Mouse (Mus musculus) CH12.LX (cell line): ENCODE data around the gene Itih4. TPM values are rescaled to one million over a fixed set of nuclear protein-coding genes. Genes with fewer than 3 reads are reported as not detected.
A peak's percentile ranks its signal among the peaks of the same experiment; 100 is the strongest.

Source experiments
- DNase-seq: peaks from one replicate; pipeline ENCODE4 v3.0.0-alpha.2; 2013; ENCODE audit errors: extremely low read depth
- H3K27ac ChIP-seq: 2 replicates; pipeline ENCODE4 v1.5.1; 2012; ENCODE audit warnings: low read depth, mild to moderate bottlenecking, control low read depth, moderate library complexity; ENCODE audit not compliant: insufficient read depth
- H3K27me3 ChIP-seq: replicated peaks from 2 replicates; pipeline ENCODE3; 2012; ENCODE audit warnings: inconsistent platforms
- H3K36me3 ChIP-seq, 2 experiments: replicated peaks in 1 of 2; 2 replicates each; pipeline versions ENCODE3 to v1.6.1; 2012; ENCODE audit warnings: inconsistent platforms in 1 of 2, low read length in 1 of 2, mild to moderate bottlenecking in 1 of 2, mixed read lengths in 1 of 2, moderate library complexity in 1 of 2; ENCODE audit not compliant: control insufficient read depth in 1 of 2, insufficient read depth in 1 of 2
- H3K4me1 ChIP-seq, 2 experiments: 2 replicates each; pipeline ENCODE4 v1.6.1; 2012; ENCODE audit warnings: inconsistent platforms in 1 of 2, moderate library complexity in 1 of 2; ENCODE audit not compliant: insufficient read depth in 2 of 2, control insufficient read depth in 1 of 2
- H3K4me2 ChIP-seq: 2 replicates; pipeline ENCODE4 v1.6.1; 2012; ENCODE audit warnings: low read depth, mild to moderate bottlenecking, control low read depth; ENCODE audit not compliant: poor library complexity, insufficient read depth, severe bottlenecking
- H3K4me3 ChIP-seq, 3 experiments: fragments of 150-350 bp in 1 of 3; sonication (generic) in 1 of 3; replicated peaks in 1 of 3; 2 replicates each; pipeline versions ENCODE3 to v1.5.1; 2011 to 2012; ENCODE audit warnings: low read depth in 2 of 3, low read length in 2 of 3, mild to moderate bottlenecking in 2 of 3, moderate library complexity in 2 of 3, control low read depth in 1 of 3, improper control_type of control experiment in 1 of 3, inconsistent platforms in 1 of 3, mixed read lengths in 1 of 3; ENCODE audit not compliant: poor library complexity in 1 of 3
- H3K79me2 ChIP-seq: replicated peaks from 2 replicates; pipeline ENCODE4 v1.6.1; 2012; ENCODE audit warnings: mild to moderate bottlenecking, moderate library complexity; ENCODE audit not compliant: control insufficient read depth, poor library complexity, insufficient read depth, severe bottlenecking; ENCODE audit errors: extremely low read depth
- H3K9ac ChIP-seq: 2 replicates; pipeline ENCODE4 v1.6.1; 2012; ENCODE audit warnings: low read depth, mild to moderate bottlenecking, control low read depth, moderate library complexity; ENCODE audit not compliant: insufficient read depth
- H3K9me3 ChIP-seq: replicated peaks from 2 replicates; pipeline ENCODE3; 2012; ENCODE audit warnings: low read length, inconsistent platforms, mixed read lengths
- CHD2 ChIP-seq: IDR thresholded peaks from 2 replicates; pipeline ENCODE4 v1.6.1; 2011; ENCODE audit warnings: low read length, improper control_type of control experiment
- CTCF ChIP-seq, 2 experiments: IDR thresholded peaks in 1 of 2; conservative IDR thresholded peaks in 1 of 2; 2 replicates each; pipeline ENCODE4 v1.5.1; 2011 to 2012; ENCODE audit warnings: low read depth in 2 of 2, low read length in 2 of 2, improper control_type of control experiment in 1 of 2, inconsistent platforms in 1 of 2, mild to moderate bottlenecking in 1 of 2, moderate library complexity in 1 of 2
- E2F4 ChIP-seq: IDR thresholded peaks from 2 replicates; pipeline ENCODE4 v1.6.1; 2011; ENCODE audit warnings: low read depth, low read length, improper control_type of control experiment; ENCODE audit not compliant: insufficient replicate concordance
- ELF1 ChIP-seq: IDR thresholded peaks from 2 replicates; pipeline ENCODE4 v1.6.1; 2014; ENCODE audit warnings: low read depth, mild to moderate bottlenecking, inconsistent platforms, low read length, improper control_type of control experiment
- ETS1 ChIP-seq: conservative IDR thresholded peaks from 2 replicates; pipeline ENCODE4 v1.6.1; 2012; ENCODE audit warnings: low read depth, mild to moderate bottlenecking, inconsistent platforms, low read length, improper control_type of control experiment, moderate library complexity
- GABPA ChIP-seq: IDR thresholded peaks from 2 replicates; pipeline ENCODE4 v1.6.1; 2012; ENCODE audit warnings: low read depth, low read length, improper control_type of control experiment, inconsistent platforms; ENCODE audit not compliant: insufficient replicate concordance
- HCFC1 ChIP-seq: IDR thresholded peaks from 2 replicates; pipeline ENCODE4 v1.6.1; 2012; ENCODE audit warnings: low read depth, mild to moderate bottlenecking, inconsistent platforms, low read length, improper control_type of control experiment
- IRF4 ChIP-seq: IDR thresholded peaks from 2 replicates; pipeline ENCODE4 v1.6.1; 2014; ENCODE audit warnings: low read depth, mild to moderate bottlenecking, inconsistent platforms, low read length, improper control_type of control experiment
- JUN ChIP-seq: IDR thresholded peaks from 2 replicates; pipeline ENCODE4 v1.6.1; 2011; ENCODE audit warnings: low read depth, mild to moderate bottlenecking, low read length, improper control_type of control experiment, moderate library complexity; ENCODE audit not compliant: insufficient read depth
- JUND ChIP-seq: conservative IDR thresholded peaks from 2 replicates; pipeline ENCODE4 v1.6.1; 2011; ENCODE audit warnings: low read depth, low read length, improper control_type of control experiment
- KAT2A ChIP-seq: IDR thresholded peaks from 2 replicates; pipeline ENCODE4 v1.6.1; 2012; ENCODE audit warnings: low read length, improper control_type of control experiment, inconsistent platforms; ENCODE audit not compliant: insufficient replicate concordance
- MEF2A ChIP-seq: IDR thresholded peaks from 2 replicates; pipeline ENCODE4 v1.6.1; 2014; ENCODE audit warnings: low read depth, mild to moderate bottlenecking, inconsistent platforms, low read length, improper control_type of control experiment, borderline replicate concordance
- MYC ChIP-seq: IDR thresholded peaks from 2 replicates; pipeline ENCODE4 v1.6.1; 2011; ENCODE audit warnings: low read depth, mild to moderate bottlenecking, improper control_type of control experiment, low read length
- NELFE ChIP-seq: IDR thresholded peaks from 2 replicates; pipeline ENCODE4 v1.6.1; 2011; ENCODE audit warnings: low read depth, low read length, improper control_type of control experiment
- NRF1 ChIP-seq: IDR thresholded peaks from 2 replicates; pipeline ENCODE4 v1.6.1; 2014; ENCODE audit warnings: low read depth, mild to moderate bottlenecking, inconsistent platforms, low read length, improper control_type of control experiment, moderate library complexity
- PAX5 ChIP-seq: IDR thresholded peaks from 2 replicates; pipeline ENCODE4 v1.6.1; 2012; ENCODE audit warnings: low read length, inconsistent platforms, mixed read lengths
- RAD21 ChIP-seq: IDR thresholded peaks from 2 replicates; pipeline ENCODE4 v1.6.1; 2011; ENCODE audit warnings: low read depth, mild to moderate bottlenecking, low read length, improper control_type of control experiment, moderate library complexity
- RCOR1 ChIP-seq: conservative IDR thresholded peaks from 2 replicates; pipeline ENCODE4 v1.6.1; 2012; ENCODE audit warnings: low read depth, mild to moderate bottlenecking, inconsistent platforms, low read length, improper control_type of control experiment
- SMC3 ChIP-seq: IDR thresholded peaks from 2 replicates; pipeline ENCODE4 v1.6.1; 2011; ENCODE audit warnings: low read depth, low read length, improper control_type of control experiment
- TBP ChIP-seq: conservative IDR thresholded peaks from 2 replicates; pipeline ENCODE4 v1.6.1; 2011; ENCODE audit warnings: low read depth, low read length, improper control_type of control experiment
- TCF12 ChIP-seq: IDR thresholded peaks from 2 replicates; pipeline ENCODE4 v1.6.1; 2014; ENCODE audit warnings: low read depth, mild to moderate bottlenecking, inconsistent platforms, low read length, improper control_type of control experiment
- UBTF ChIP-seq: IDR thresholded peaks from 2 replicates; pipeline ENCODE4 v1.6.1; 2012; ENCODE audit warnings: low read depth, mild to moderate bottlenecking, inconsistent platforms, low read length, improper control_type of control experiment, moderate library complexity
- USF2 ChIP-seq: conservative IDR thresholded peaks from 2 replicates; pipeline ENCODE4 v1.6.1; 2011; ENCODE audit warnings: low read depth, low read length, improper control_type of control experiment
- ZC3H11A ChIP-seq: IDR thresholded peaks from 2 replicates; pipeline ENCODE4 v1.6.1; 2012; ENCODE audit warnings: low read depth, mild to moderate bottlenecking, inconsistent platforms, low read length, improper control_type of control experiment
- ZKSCAN1 ChIP-seq: IDR thresholded peaks from 2 replicates; pipeline ENCODE4 v1.6.1; 2012; ENCODE audit warnings: low read depth, inconsistent platforms, low read length, improper control_type of control experiment, borderline replicate concordance
- ZNF384 ChIP-seq: IDR thresholded peaks from 2 replicates; pipeline ENCODE4 v1.6.1; 2012; ENCODE audit warnings: low read depth, low read length, improper control_type of control experiment, inconsistent platforms
- dilution Hi-C: fragments of 300-500 bp; cut with MboI; formaldehyde crosslinking; loops from 2 replicates; pipeline ENCODE4 v1.14.3; 2020; ENCODE audit warnings: low sequenced_read_pairs; ENCODE audit not compliant: extremely low pct_unique_long_range_greater_than_20kb, extremely low pct_ligation_motif_present
- in situ Hi-C: fragments of 300-500 bp; cut with MboI; formaldehyde crosslinking; loops from 3 replicates; pipeline ENCODE4 v1.14.3; 2019; ENCODE audit warnings: low sequenced_read_pairs, low pct_ligation_motif_present, low pct_unique_long_range_greater_than_20kb, mixed read lengths
- polyA plus RNA-seq: library from polyadenylated mRNA; unstranded; fragments of >175 nt; gene quantifications from 2 replicates; pipeline ENCODE4 v1.2.1, GENCODE M21; 2012; ENCODE audit warnings: low read depth; ENCODE audit not compliant: insufficient read length
- total RNA-seq, 2 experiments: library from RNA; depleted of rRNA; stranded (reverse); fragments of 300-350 nt in 1 of 2; fragments of >200 nt in 1 of 2; gene quantifications; 2 replicates each; pipeline ENCODE4 v1.2.3; 2012 to 2014

The Itih4 gene
- total and polyA plus RNA-seq, 3 experiments, result not detected

GRCm38 (mm10) chr14:30857990-30858389 is 28.3 kb upstream of the Itih4 start:
- peak; percentile 61 for DNase-seq
- peaks cover 0 to 9% of the 10 kb centered on the region in 2 experiments; a peak in 1 of 4 replicates for H3K4me1 ChIP-seq
- H3K36me3 ChIP-seq, result peaks cover 0 to 47% of the 10 kb centered on the region in 2 experiments
- in situ Hi-C loops (loop anchor here (10.0 kb wide), 1 partner anchor 273 kb away; no protein-coding TSS in a partner anchor), dilution Hi-C loops (no loop called here)
- no peak overlapping the region for H3K4me2 ChIP-seq
- no peak overlapping the region for H3K27ac ChIP-seq
- no peaks in the 10 kb centered on the region for H3K27me3 ChIP-seq
- TF ChIP-seq JUND (no peak), KAT2A (no peak), UBTF (no peak), MYC (no peak), ZNF384 (no peak), TCF12 (no peak), RCOR1 (no peak), GABPA (no peak), PAX5 (no peak), JUN (no peak), ZKSCAN1 (no peak), USF2 (no peak), SMC3 (peak; percentile 64), CHD2 (no peak), NELFE (no peak), IRF4 (no peak), E2F4 (no peak), CTCF (conservative IDR thresholded peaks at IDR 0.05 in 1 of 2, IDR thresholded peaks at IDR 0.05 in 1 of 2; ENCODE audit: low read depth in 2 of 2, low read length in 2 of 2) (peak in 1 of 2 experiments; percentile 69; a peak in 3 of 4 replicates), NRF1 (no peak), HCFC1 (no peak), RAD21 (peak; percentile 73), MEF2A (no peak), ZC3H11A (no peak), ELF1 (no peak), ETS1 (no peak), TBP (no peak)
- no peak overlapping the region for H3K4me3 ChIP-seq
- no peaks in the 10 kb centered on the region for H3K79me2 ChIP-seq
- H3K9ac ChIP-seq, result no peak overlapping the region
- no peaks in the 10 kb centered on the region for H3K9me3 ChIP-seq
